13 mouse cellular contexts compared by ENCODE assay signal in genomic region chr16:6095604-6096372, GRCm38 (mm10).
DNase-seq lines count a peak whose midpoint lies in the region; ATAC-seq and TF ChIP-seq lines count a peak whose summit lies in the region.
"Had no signal": no experiment of that assay in that cellular context is flagged by ENCODE, and none has a peak within 500 bp of the region (broad histone marks: within the 10 kb centered on the region; RNA-seq: fewer than 3 reads in every experiment).

No protein-coding gene starts in this region.

- TF ChIP-seq CTCF in thymus, adult 2 months (IDR thresholded peaks at IDR 0.05; ENCODE audit: borderline replicate concordance, control insufficient read depth, extremely low read depth, insufficient read depth, low read length, poor library complexity), result no peak

- ATAC-seq in megakaryocyte, adult 5-6 weeks (ENCODE audit: poor library complexity, severe bottlenecking), result no peak
- ATAC-seq in erythroblast, adult 5-6 weeks (replicated peaks; ENCODE audit: low FRiP score, poor library complexity, severe bottlenecking), result peak; percentile 96
- peak; percentile 99 for ATAC-seq in megakaryocyte-erythroid progenitor cell, adult 5-6 weeks (replicated peaks; ENCODE audit: low FRiP score, low TSS enrichment, poor library complexity, severe bottlenecking)
- ATAC-seq: forebrain, embryonic 15.5 days; midbrain, embryonic 13.5 days had no signal

- TF ChIP-seq POLR2A in thymus, adult 2 months (IDR thresholded peaks at IDR 0.05; ENCODE audit: control insufficient read depth, extremely low read depth, insufficient read depth, low read length, poor library complexity), result no peak

- no peaks in the 10 kb centered on the region for H3K9me3 ChIP-seq in heart, embryonic 10.5 days
- no peaks in the 10 kb centered on the region for H3K9me3 ChIP-seq in megakaryocyte, embryonic 14.5 days
- H3K9me3 ChIP-seq: forebrain, embryonic 15.5 days; midbrain, embryonic 13.5 days had no signal

- H3K27ac ChIP-seq in heart, embryonic 10.5 days, result peak overlapping the region; percentile 48; the same call in 1 of the 2 replicates
- H3K27ac ChIP-seq in thymus, adult 2 months (ENCODE audit: control insufficient read depth, insufficient read depth, low read length), result no peak overlapping the region
- H3K27ac ChIP-seq: forebrain, embryonic 15.5 days; midbrain, embryonic 13.5 days had no signal

- H3K27me3 ChIP-seq in heart, embryonic 10.5 days (ENCODE audit: insufficient read depth, poor library complexity, severe bottlenecking), result no peaks in the 10 kb centered on the region
- no peaks in the 10 kb centered on the region for H3K27me3 ChIP-seq in megakaryocyte, embryonic 14.5 days (replicated peaks)
- H3K27me3 ChIP-seq in thymus, adult 2 months (ENCODE audit: control insufficient read depth, insufficient read depth, low read length), result no peaks in the 10 kb centered on the region
- H3K27me3 ChIP-seq: forebrain, embryonic 15.5 days had no signal

- DNase-seq in heart, embryonic 10.5 days (ENCODE audit: low spot score), result peak; percentile 88
- DNase-seq in heart, postnatal 25 days (ENCODE audit: low spot score), result no peak
- no peak for DNase-seq in thymus, adult 2 months
- no peak for DNase-seq in ovary, postnatal 10 days (ENCODE audit: low spot score)
- DNase-seq: cerebellum, postnatal 36 days; kidney, adult 18-20 months; thymus, postnatal 36 days had no signal

- no peaks in the 10 kb centered on the region for H3K36me3 ChIP-seq in heart, embryonic 10.5 days
- H3K36me3 ChIP-seq in megakaryocyte, embryonic 14.5 days (replicated peaks; ENCODE audit: low read length), result no peaks in the 10 kb centered on the region
- H3K36me3 ChIP-seq in thymus, adult 2 months (ENCODE audit: control insufficient read depth, insufficient read depth, low read length), result no peaks in the 10 kb centered on the region
- H3K36me3 ChIP-seq: forebrain, embryonic 15.5 days; midbrain, embryonic 13.5 days had no signal

- no peak overlapping the region for H3K4me3 ChIP-seq in heart, embryonic 10.5 days
- H3K4me3 ChIP-seq in megakaryocyte, embryonic 14.5 days (replicated peaks), result peak overlapping the region; percentile 73
- H3K4me3 ChIP-seq in thymus, adult 2 months (ENCODE audit: control insufficient read depth, insufficient read depth, low read length), result no peak overlapping the region
- H3K4me3 ChIP-seq: forebrain, embryonic 15.5 days; midbrain, embryonic 13.5 days had no signal

- WGBS in heart, embryonic 10.5 days, result 67% methylated on average over 2 of the region's 2 CpGs
- WGBS in thymus, adult 2 months, result 82% methylated on average over 2 of the region's 2 CpGs

- no peaks in the 10 kb centered on the region for H3K4me1 ChIP-seq in heart, embryonic 10.5 days
- peaks cover 91% of the 10 kb centered on the region for H3K4me1 ChIP-seq in megakaryocyte, embryonic 14.5 days
- H3K4me1 ChIP-seq in thymus, adult 2 months (replicated peaks; ENCODE audit: control insufficient read depth, insufficient read depth, low read length), result no peaks in the 10 kb centered on the region
- H3K4me1 ChIP-seq: forebrain, embryonic 15.5 days had no signal

- intact Hi-C loops in heart, postnatal 25 days (cut with DNase I), result no loop called here
